Mouse (Mus musculus): ENCODE results near the gene Cyp2c23. TPM values are rescaled to one million over a fixed set of nuclear protein-coding genes. Genes with fewer than 3 reads are reported as not detected.

Gene Cyp2c23
- polyA plus RNA-seq, 1 experiment, result not detected

DNA sequence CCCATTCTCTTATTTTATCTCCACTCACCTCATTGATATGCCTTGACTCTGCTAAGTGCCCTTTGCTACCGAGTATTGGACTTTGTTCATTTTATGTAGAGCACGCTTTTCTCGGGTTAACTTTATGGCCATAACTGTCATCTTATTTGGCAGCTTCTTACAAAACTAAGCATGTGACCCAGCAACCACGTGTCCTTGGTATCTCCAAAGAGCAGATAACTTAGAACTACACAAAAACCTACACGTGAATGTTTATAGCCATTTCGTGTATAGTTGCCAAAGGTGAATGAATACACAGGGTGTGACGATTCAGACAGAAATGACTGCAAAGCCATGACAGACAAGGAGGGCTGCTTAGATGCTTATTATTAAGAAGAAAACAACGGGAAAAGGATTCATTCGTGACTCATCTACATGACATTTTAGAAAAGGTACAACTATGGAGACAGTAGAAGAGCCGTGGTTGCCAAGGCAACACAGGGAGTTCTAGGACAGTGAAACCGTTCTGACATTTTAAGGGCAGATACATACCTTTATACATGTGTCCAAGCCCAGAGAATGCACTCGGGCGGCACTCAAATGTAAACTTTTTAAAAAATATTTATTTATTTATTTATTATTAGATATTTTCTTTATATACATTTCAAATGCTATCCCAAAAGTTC lies 4.0 kb downstream of the Cyp2c23 start:
- H3K27ac ChIP-seq (ENCODE audit: insufficient read depth, low read length), result no peak overlapping the region

DNA sequence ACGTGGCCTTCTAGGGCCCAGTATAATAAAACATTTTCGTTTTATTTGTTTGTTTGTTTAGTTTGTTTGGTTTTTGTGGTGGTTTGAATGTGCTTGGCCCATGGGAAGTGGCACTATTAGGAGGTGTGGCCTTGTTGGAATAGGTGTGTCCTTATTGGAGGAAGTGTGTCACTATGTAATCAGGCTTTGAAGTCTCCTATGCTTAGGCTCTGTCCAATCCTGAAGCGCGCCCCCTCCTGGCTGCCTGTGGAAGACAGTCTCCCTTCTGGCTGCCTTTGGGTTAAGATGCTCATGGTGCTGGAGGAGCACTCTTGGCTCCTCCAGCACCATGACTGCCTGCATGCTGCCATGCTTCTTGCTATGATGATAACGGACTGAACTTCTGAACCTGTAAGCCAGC lies 5.9 kb downstream of the Cyp2c23 start:
- H3K27ac ChIP-seq (ENCODE audit: insufficient read depth, low read length), result no peak overlapping the region
- no peak overlapping the region for H3K4me3 ChIP-seq (ENCODE audit: extremely low read depth, insufficient read depth, insufficient read length)
- H3K4me1 ChIP-seq (ENCODE audit: control insufficient read depth, insufficient read depth, insufficient read length), result no peaks in the 10 kb centered on the region
- no peak for TF ChIP-seq CTCF (IDR thresholded peaks at IDR 0.05; ENCODE audit: extremely low read depth, insufficient read depth, insufficient read length, insufficient replicate concordance)
- TF ChIP-seq POLR2A (IDR thresholded peaks at IDR 0.05; ENCODE audit: low read depth, low read length), result no peak
- H3K36me3 ChIP-seq (ENCODE audit: control insufficient read depth, insufficient read depth, low read length), result no peaks in the 10 kb centered on the region
- WGBS, result 79% methylated on average over 5 of the region's 5 CpGs
- no peak for DNase-seq (ENCODE audit: low read depth in 1 of 2, low spot score in 2 of 2)
- H3K27me3 ChIP-seq (ENCODE audit: control insufficient read depth, insufficient read depth, low read length), result no peaks in the 10 kb centered on the region

More for the DNA sequence above, 4.0 kb downstream of the Cyp2c23 start:
- DNase-seq (ENCODE audit: low read depth in 1 of 2, low spot score in 2 of 2), result no peak
- no peaks in the 10 kb centered on the region for H3K36me3 ChIP-seq (ENCODE audit: control insufficient read depth, insufficient read depth, low read length)
- TF ChIP-seq POLR2A (IDR thresholded peaks at IDR 0.05; ENCODE audit: low read depth, low read length) (no peak), CTCF (IDR thresholded peaks at IDR 0.05; ENCODE audit: extremely low read depth, insufficient read depth, insufficient read length, insufficient replicate concordance) (no peak)
- 87% methylated on average over 13 of the region's 13 CpGs for whole genome bisulfite sequencing
- no peaks in the 10 kb centered on the region for H3K27me3 ChIP-seq (ENCODE audit: control insufficient read depth, insufficient read depth, low read length)
- no peak overlapping the region for H3K4me3 ChIP-seq (ENCODE audit: extremely low read depth, insufficient read depth, insufficient read length)
- H3K4me1 ChIP-seq (ENCODE audit: control insufficient read depth, insufficient read depth, insufficient read length), result no peaks in the 10 kb centered on the region

DNA sequence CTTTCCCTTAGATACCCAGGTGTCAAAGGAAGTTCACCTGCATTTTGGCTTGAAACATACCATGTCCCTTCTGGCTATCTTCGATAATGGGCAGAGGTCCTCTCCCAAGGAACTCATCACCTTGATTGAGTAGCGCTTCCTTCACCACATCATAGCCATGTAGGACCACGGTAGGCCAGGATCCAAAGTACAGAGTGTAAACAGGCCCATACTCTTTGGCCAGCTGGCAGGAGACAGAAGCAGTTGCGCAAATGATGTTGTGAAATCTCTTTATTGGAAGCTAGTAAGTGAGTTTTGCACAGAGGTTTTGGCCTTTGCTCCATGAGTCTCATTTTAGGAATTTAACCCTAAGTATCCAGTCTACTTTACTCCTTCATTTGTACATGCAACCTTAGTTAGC lies 7.5 kb downstream of the Cyp2c23 start:
- Histone ChIP-seq H3K4me1 (ENCODE audit: control insufficient read depth, insufficient read depth, insufficient read length) (no peaks in the 10 kb centered on the region), H3K27ac (ENCODE audit: insufficient read depth, low read length) (no peak overlapping the region), H3K36me3 (ENCODE audit: control insufficient read depth, insufficient read depth, low read length) (no peaks in the 10 kb centered on the region), H3K27me3 (ENCODE audit: control insufficient read depth, insufficient read depth, low read length) (no peaks in the 10 kb centered on the region), H3K4me3 (ENCODE audit: extremely low read depth, insufficient read depth, insufficient read length) (no peak overlapping the region)
- DNase-seq (ENCODE audit: low read depth in 1 of 2, low spot score in 2 of 2), result no peak
- TF ChIP-seq CTCF (IDR thresholded peaks at IDR 0.05; ENCODE audit: extremely low read depth, insufficient read depth, insufficient read length, insufficient replicate concordance) (no peak), POLR2A (IDR thresholded peaks at IDR 0.05; ENCODE audit: low read depth, low read length) (no peak)
- WGBS, result 87% methylated on average over 4 of the region's 4 CpGs

DNA sequence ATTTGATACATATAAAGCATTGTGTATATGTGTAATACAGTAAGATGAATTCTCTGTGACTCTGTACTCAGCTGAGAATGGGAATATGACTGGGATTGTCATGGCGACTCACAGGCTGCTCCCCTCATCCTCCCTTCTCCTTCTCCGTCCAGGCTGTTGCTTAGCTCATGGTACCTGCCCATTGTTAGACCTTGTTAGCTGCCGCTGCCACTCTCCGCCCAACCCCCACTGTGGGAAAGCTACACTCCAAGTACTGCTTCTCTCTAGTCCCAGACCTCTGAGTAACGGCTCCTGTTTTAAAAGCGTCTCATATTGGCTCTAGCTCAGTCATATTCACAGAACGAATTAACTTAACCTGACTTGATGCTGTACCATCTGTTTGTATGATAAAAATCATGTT lies 9.3 kb downstream of the Cyp2c23 start:
- Histone ChIP-seq H3K27ac (ENCODE audit: insufficient read depth, low read length) (no peak overlapping the region), H3K36me3 (ENCODE audit: control insufficient read depth, insufficient read depth, low read length) (no peaks in the 10 kb centered on the region), H3K4me1 (ENCODE audit: control insufficient read depth, insufficient read depth, insufficient read length) (no peaks in the 10 kb centered on the region), H3K4me3 (ENCODE audit: extremely low read depth, insufficient read depth, insufficient read length) (no peak overlapping the region), H3K27me3 (ENCODE audit: control insufficient read depth, insufficient read depth, low read length) (no peaks in the 10 kb centered on the region)
- 83% methylated on average over 7 of the region's 7 CpGs for WGBS
- DNase-seq (ENCODE audit: low read depth in 1 of 2, low spot score in 2 of 2), result no peak
- TF ChIP-seq POLR2A (IDR thresholded peaks at IDR 0.05; ENCODE audit: low read depth, low read length), result no peak
- no peak for TF ChIP-seq CTCF (IDR thresholded peaks at IDR 0.05; ENCODE audit: extremely low read depth, insufficient read depth, insufficient read length, insufficient replicate concordance)

DNA sequence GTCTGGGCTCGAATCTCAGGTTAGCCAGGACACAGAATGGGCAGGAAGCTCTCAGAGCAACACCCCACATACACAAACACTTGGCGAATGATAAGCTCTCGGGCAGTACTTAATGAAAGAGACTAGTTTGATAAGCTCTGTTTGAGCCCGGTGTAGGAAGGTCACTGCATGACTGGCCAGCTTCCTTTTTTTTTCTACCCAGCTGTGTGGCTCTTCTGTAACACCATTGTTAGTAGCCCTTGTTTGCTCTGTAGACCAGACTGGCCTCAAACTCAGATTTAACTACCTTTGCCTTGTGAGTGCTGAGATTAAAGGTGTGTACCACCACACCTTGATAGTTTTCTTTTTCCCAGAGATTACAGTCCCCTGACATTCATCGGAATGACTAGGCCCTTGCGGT lies 15.1 kb downstream of the Cyp2c23 start:
- TF ChIP-seq POLR2A (IDR thresholded peaks at IDR 0.05; ENCODE audit: low read depth, low read length) (no peak), CTCF (IDR thresholded peaks at IDR 0.05; ENCODE audit: extremely low read depth, insufficient read depth, insufficient read length, insufficient replicate concordance) (no peak)
- Histone ChIP-seq H3K4me1 (ENCODE audit: control insufficient read depth, insufficient read depth, insufficient read length) (no peaks in the 10 kb centered on the region), H3K4me3 (ENCODE audit: extremely low read depth, insufficient read depth, insufficient read length) (no peak overlapping the region), H3K27me3 (ENCODE audit: control insufficient read depth, insufficient read depth, low read length) (no peaks in the 10 kb centered on the region), H3K36me3 (ENCODE audit: control insufficient read depth, insufficient read depth, low read length) (no peaks in the 10 kb centered on the region), H3K27ac (ENCODE audit: insufficient read depth, low read length) (no peak overlapping the region)
- 76% methylated on average over 6 of the region's 6 CpGs for WGBS
- no peak for DNase-seq (ENCODE audit: low read depth in 1 of 2, low spot score in 2 of 2)

DNA sequence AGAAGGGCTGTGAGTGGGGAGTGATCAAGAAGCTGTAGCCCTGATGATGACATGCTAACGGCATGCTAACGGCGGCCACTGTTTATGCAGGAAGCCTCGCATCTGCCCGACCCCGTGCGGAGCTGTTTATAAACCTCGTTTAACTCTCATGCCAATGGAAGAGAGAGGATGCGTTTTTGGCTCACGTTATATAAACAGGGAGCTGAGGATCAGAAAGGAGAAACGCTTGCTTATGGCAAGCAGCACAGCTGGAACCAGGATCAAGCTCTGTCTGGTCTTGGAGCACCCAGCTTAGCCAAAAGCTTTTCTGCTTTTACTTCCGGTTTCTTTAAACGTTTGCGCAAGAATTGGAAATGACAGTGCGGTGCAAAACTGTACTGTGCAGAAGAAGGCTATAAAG lies 20.2 kb downstream of the Cyp2c23 start:
- no peaks in the 10 kb centered on the region for H3K36me3 ChIP-seq (ENCODE audit: control insufficient read depth, insufficient read depth, low read length)
- TF ChIP-seq CTCF (IDR thresholded peaks at IDR 0.05; ENCODE audit: extremely low read depth, insufficient read depth, insufficient read length, insufficient replicate concordance), result no peak
- no peak for TF ChIP-seq POLR2A (IDR thresholded peaks at IDR 0.05; ENCODE audit: low read depth, low read length)
- peak overlapping the region; percentile 43 for H3K4me3 ChIP-seq (ENCODE audit: extremely low read depth, insufficient read depth, insufficient read length)
- no peaks in the 10 kb centered on the region for H3K4me1 ChIP-seq (ENCODE audit: control insufficient read depth, insufficient read depth, insufficient read length)
- no peaks in the 10 kb centered on the region for H3K27me3 ChIP-seq (ENCODE audit: control insufficient read depth, insufficient read depth, low read length)
- DNase-seq (ENCODE audit: low read depth in 1 of 2, low spot score in 2 of 2), result no peak
- WGBS, result 45% methylated on average over 15 of the region's 15 CpGs
- H3K27ac ChIP-seq (ENCODE audit: insufficient read depth, low read length), result no peak overlapping the region

DNA sequence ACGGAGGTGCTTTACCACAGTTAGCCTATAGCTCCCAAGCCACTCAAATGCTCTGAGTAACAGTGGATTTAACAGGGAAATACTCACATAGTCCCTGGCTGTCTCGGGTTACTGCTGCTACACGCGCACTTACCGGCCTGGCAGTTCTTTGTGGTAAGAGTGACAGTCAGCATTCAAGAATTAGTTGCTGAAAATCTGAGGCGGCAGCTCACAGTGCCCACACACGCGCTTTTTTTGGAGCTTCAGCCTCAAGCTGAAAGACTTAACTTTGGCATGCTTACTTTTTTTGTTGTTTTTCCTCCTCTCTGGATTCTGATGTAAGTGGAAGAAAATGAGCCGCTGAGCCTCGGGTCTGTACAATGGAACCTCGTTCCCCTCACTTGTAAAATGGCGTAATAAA lies 21.8 kb downstream of the Cyp2c23 start:
- Histone ChIP-seq H3K27me3 (ENCODE audit: control insufficient read depth, insufficient read depth, low read length) (no peaks in the 10 kb centered on the region), H3K36me3 (ENCODE audit: control insufficient read depth, insufficient read depth, low read length) (no peaks in the 10 kb centered on the region), H3K27ac (ENCODE audit: insufficient read depth, low read length) (no peak overlapping the region), H3K4me1 (ENCODE audit: control insufficient read depth, insufficient read depth, insufficient read length) (no peaks in the 10 kb centered on the region), H3K4me3 (ENCODE audit: extremely low read depth, insufficient read depth, insufficient read length) (no peak overlapping the region)
- no peak for DNase-seq (ENCODE audit: low read depth in 1 of 2, low spot score in 2 of 2)
- 86% methylated on average over 12 of the region's 12 CpGs for WGBS
- no peak for TF ChIP-seq CTCF (IDR thresholded peaks at IDR 0.05; ENCODE audit: extremely low read depth, insufficient read depth, insufficient read length, insufficient replicate concordance)
- no peak for TF ChIP-seq POLR2A (IDR thresholded peaks at IDR 0.05; ENCODE audit: low read depth, low read length)
